Mouse (Mus musculus): ENCODE measurements at regions not wholly inside any gene's neighbourhood (a gene's known extent, or its start where the extent isn't known, plus 50 kb on each side); places are given as distances from the start of the nearest gene placed in this dataset.

- WGBS, result 86% methylated on average over 9 of the region's 9 CpGs
- Histone ChIP-seq H3K9me3 (no peaks in the 10 kb centered on the region), H3K27ac (no peak overlapping the region), H3K36me3 (no peaks in the 10 kb centered on the region), H3K4me1 (no peaks in the 10 kb centered on the region; the same call in 1 of the 2 replicates), H3K27me3 (no peaks in the 10 kb centered on the region), H3K4me3 (no peak overlapping the region), H3K4me2 (replicated peaks) (no peak overlapping the region), H3K9ac (no peak overlapping the region)
- no peak for ATAC-seq (ENCODE audit: insufficient number of reproducible peaks, insufficient read depth, low FRiP score, low TSS enrichment)
Observed at GRCm38 (mm10) chr7:36308726-36309125, 389.2 kb upstream of the Tshz3 start.

- Histone ChIP-seq H3K9ac (no peak overlapping the region), H3K9me3 (no peaks in the 10 kb centered on the region), H3K27me3 (no peaks in the 10 kb centered on the region), H3K36me3 (no peaks in the 10 kb centered on the region), H3K4me3 (no peak overlapping the region), H3K4me2 (replicated peaks) (no peak overlapping the region), H3K27ac (no peak overlapping the region), H3K4me1 (no peaks in the 10 kb centered on the region; the same call in 1 of the 2 replicates)
- ATAC-seq (ENCODE audit: insufficient number of reproducible peaks, insufficient read depth, low FRiP score, low TSS enrichment), result no peak
- WGBS, result 83% methylated on average over 10 of the region's 10 CpGs
Observed at GRCm38 (mm10) chr7:36308106-36308620, 389.8 kb upstream of the Tshz3 start.

- Histone ChIP-seq H3K9me3 (no peaks in the 10 kb centered on the region), H3K27me3 (no peaks in the 10 kb centered on the region), H3K36me3 (no peaks in the 10 kb centered on the region), H3K4me2 (replicated peaks) (no peak overlapping the region), H3K9ac (no peak overlapping the region), H3K4me3 (no peak overlapping the region), H3K27ac (no peak overlapping the region), H3K4me1 (no peaks in the 10 kb centered on the region)
- no peak for ATAC-seq (ENCODE audit: insufficient number of reproducible peaks, insufficient read depth, low FRiP score, low TSS enrichment)
Observed at GRCm38 (mm10) chr7:36277275-36277674, 420.6 kb upstream of the Tshz3 start.

DNA sequence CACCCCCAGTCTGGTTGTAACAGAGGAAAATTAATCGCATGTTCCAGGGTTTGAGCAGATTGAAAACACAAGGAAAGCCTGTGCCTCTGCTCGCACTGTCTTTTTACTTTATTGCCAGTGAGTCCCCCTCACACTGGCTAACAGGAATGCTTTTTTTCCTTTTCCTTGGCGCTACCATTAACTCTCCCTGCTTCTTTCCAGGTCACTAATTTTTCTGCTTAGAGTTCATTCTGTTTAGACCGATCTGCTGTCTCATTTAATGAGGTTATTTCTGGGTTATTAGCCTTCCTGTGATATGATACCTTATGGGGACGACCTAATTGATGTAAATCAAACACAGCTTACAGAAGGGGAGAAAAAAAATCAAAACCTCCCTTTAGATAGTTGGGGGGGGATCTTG lies 429.0 kb upstream of the Tshz3 start:
- no peaks in the 10 kb centered on the region for H3K36me3 ChIP-seq
- H3K4me1 ChIP-seq, result peaks cover 9% of the 10 kb centered on the region
- no peak overlapping the region for H3K4me2 ChIP-seq (replicated peaks)
- 21% methylated on average over 5 of the region's 5 CpGs for WGBS
- no peaks in the 10 kb centered on the region for H3K9me3 ChIP-seq
- no peak for ATAC-seq (ENCODE audit: insufficient number of reproducible peaks, insufficient read depth, low FRiP score, low TSS enrichment)
- H3K27ac ChIP-seq, result no peak overlapping the region
- no peaks in the 10 kb centered on the region for H3K27me3 ChIP-seq
- no peak overlapping the region for H3K9ac ChIP-seq
- no peak overlapping the region for H3K4me3 ChIP-seq

GRCm38 (mm10) chr7:36265163-36265823 lies 432.6 kb upstream of the Tshz3 start:
- Histone ChIP-seq H3K9ac (no peak overlapping the region), H3K36me3 (no peaks in the 10 kb centered on the region), H3K4me3 (no peak overlapping the region), H3K4me1 (peaks cover 9% of the 10 kb centered on the region), H3K27me3 (no peaks in the 10 kb centered on the region), H3K9me3 (no peaks in the 10 kb centered on the region), H3K27ac (no peak overlapping the region), H3K4me2 (replicated peaks) (no peak overlapping the region)
- WGBS, result 90% methylated on average over 7 of the region's 7 CpGs
- no peak for ATAC-seq (ENCODE audit: insufficient number of reproducible peaks, insufficient read depth, low FRiP score, low TSS enrichment)

GRCm38 (mm10) chr7:36262124-36262710 lies 435.7 kb upstream of the Tshz3 start:
- Histone ChIP-seq H3K4me2 (replicated peaks) (no peak overlapping the region), H3K9me3 (no peaks in the 10 kb centered on the region), H3K4me1 (no peaks in the 10 kb centered on the region), H3K27me3 (no peaks in the 10 kb centered on the region), H3K9ac (no peak overlapping the region), H3K36me3 (no peaks in the 10 kb centered on the region), H3K27ac (no peak overlapping the region), H3K4me3 (no peak overlapping the region)
- no peak for ATAC-seq (ENCODE audit: insufficient number of reproducible peaks, insufficient read depth, low FRiP score, low TSS enrichment)
- WGBS, result 72% methylated on average over 8 of the region's 8 CpGs

GRCm38 (mm10) chr7:36257102-36257501 lies 440.8 kb upstream of the Tshz3 start:
- Histone ChIP-seq H3K9ac (no peak overlapping the region), H3K27ac (no peak overlapping the region), H3K36me3 (no peaks in the 10 kb centered on the region), H3K27me3 (no peaks in the 10 kb centered on the region), H3K4me3 (no peak overlapping the region), H3K4me2 (replicated peaks) (no peak overlapping the region), H3K9me3 (no peaks in the 10 kb centered on the region), H3K4me1 (no peaks in the 10 kb centered on the region)
- 93% methylated on average over 15 of the region's 15 CpGs for WGBS
- no peak for ATAC-seq (ENCODE audit: insufficient number of reproducible peaks, insufficient read depth, low FRiP score, low TSS enrichment)

- Histone ChIP-seq H3K9me3 (no peaks in the 10 kb centered on the region), H3K36me3 (no peaks in the 10 kb centered on the region), H3K9ac (no peak overlapping the region), H3K27ac (no peak overlapping the region), H3K4me3 (no peak overlapping the region), H3K27me3 (no peaks in the 10 kb centered on the region), H3K4me1 (no peaks in the 10 kb centered on the region), H3K4me2 (replicated peaks) (no peak overlapping the region)
- no peak for ATAC-seq (ENCODE audit: insufficient number of reproducible peaks, insufficient read depth, low FRiP score, low TSS enrichment)
Observed at GRCm38 (mm10) chr7:36247356-36247755, 444.6 kb upstream of the Zfp507 start.

GRCm38 (mm10) chr7:36236673-36237072 lies 433.9 kb upstream of the Zfp507 start:
- 96% methylated on average over 2 of the region's 2 CpGs for WGBS

DNA sequence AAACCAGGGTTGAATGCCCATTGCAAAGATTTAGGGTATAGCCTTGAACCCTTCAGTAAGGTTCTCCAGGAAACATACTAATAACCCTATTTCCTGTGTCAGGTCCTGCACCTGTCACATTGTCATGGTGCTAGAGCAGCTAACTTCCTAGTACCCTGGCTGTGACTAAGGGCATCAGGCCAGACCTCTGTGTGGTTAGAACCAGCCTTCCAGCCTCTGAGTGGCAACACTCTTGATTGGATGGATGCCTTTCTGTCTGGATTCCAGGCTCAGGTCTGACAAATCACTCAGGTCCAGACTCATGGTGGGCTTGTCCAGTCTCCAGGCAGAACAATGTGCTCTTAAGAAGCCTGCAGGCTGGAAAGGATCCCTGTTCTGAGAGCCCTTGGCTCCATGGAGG lies 426.2 kb upstream of the Zfp507 start:
- Histone ChIP-seq H3K4me3 (no peak overlapping the region), H3K4me1 (no peaks in the 10 kb centered on the region), H3K4me2 (replicated peaks) (no peak overlapping the region), H3K36me3 (no peaks in the 10 kb centered on the region), H3K9ac (no peak overlapping the region), H3K9me3 (no peaks in the 10 kb centered on the region), H3K27ac (no peak overlapping the region), H3K27me3 (no peaks in the 10 kb centered on the region)
- no peak for ATAC-seq (ENCODE audit: insufficient number of reproducible peaks, insufficient read depth, low FRiP score, low TSS enrichment)

More at GRCm38 (mm10) chr7:36236673-36237072, 433.9 kb upstream of the Zfp507 start:
- no peak overlapping the region for H3K4me2 ChIP-seq (replicated peaks)
- no peaks in the 10 kb centered on the region for H3K36me3 ChIP-seq
- no peak overlapping the region for H3K4me3 ChIP-seq
- ATAC-seq (ENCODE audit: insufficient number of reproducible peaks, insufficient read depth, low FRiP score, low TSS enrichment), result no peak
- 0 out of 2 replicates have a peak, but pooled peaks cover 3% of the 10 kb centered on the region for H3K9me3 ChIP-seq
- H3K4me1 ChIP-seq, result no peaks in the 10 kb centered on the region
- no peaks in the 10 kb centered on the region for H3K27me3 ChIP-seq
- no peak overlapping the region for H3K9ac ChIP-seq
- no peak overlapping the region for H3K27ac ChIP-seq

DNA sequence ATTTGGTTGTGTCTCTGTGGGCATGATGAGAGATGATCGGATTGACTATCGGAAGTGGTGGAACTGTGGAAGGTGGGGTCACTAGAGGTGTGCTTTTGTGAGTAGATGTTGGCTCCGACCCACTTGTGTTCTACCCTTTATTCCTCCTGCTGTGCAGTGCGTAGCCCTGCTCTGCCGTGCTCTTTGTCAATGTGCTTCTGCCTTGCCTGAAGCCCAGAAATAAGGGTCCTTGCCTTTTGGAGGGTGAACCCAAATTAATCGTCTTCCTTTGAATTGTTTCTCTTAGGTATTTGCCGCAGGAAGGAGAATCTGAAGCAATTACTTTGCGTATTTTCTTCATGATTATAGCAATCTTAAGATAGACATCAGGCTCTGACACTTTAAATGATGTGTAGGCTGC lies 421.6 kb upstream of the Zfp507 start:
- Histone ChIP-seq H3K27ac (no peak overlapping the region), H3K4me2 (replicated peaks) (no peak overlapping the region), H3K27me3 (no peaks in the 10 kb centered on the region), H3K4me3 (no peak overlapping the region), H3K9ac (no peak overlapping the region), H3K9me3 (no peaks in the 10 kb centered on the region), H3K4me1 (no peaks in the 10 kb centered on the region), H3K36me3 (no peaks in the 10 kb centered on the region)
- ATAC-seq (ENCODE audit: insufficient number of reproducible peaks, insufficient read depth, low FRiP score, low TSS enrichment), result no peak
- WGBS, result 82% methylated on average over 8 of the region's 8 CpGs

GRCm38 (mm10) chr7:36218386-36218785 lies 415.6 kb upstream of the Zfp507 start:
- Histone ChIP-seq H3K4me3 (no peak overlapping the region), H3K4me2 (replicated peaks) (no peak overlapping the region), H3K9me3 (0 out of 2 replicates have a peak, but pooled peaks cover 3% of the 10 kb centered on the region), H3K27me3 (no peaks in the 10 kb centered on the region), H3K36me3 (no peaks in the 10 kb centered on the region), H3K27ac (no peak overlapping the region), H3K9ac (no peak overlapping the region), H3K4me1 (no peaks in the 10 kb centered on the region)
- no peak for ATAC-seq (ENCODE audit: insufficient number of reproducible peaks, insufficient read depth, low FRiP score, low TSS enrichment)
- WGBS, result 50% methylated on average over 2 of the region's 2 CpGs

Data from embryonic facial prominence, embryonic 12.5 days (tissue).